Mouse (Mus musculus) megakaryocyte, embryonic 14.5 days (primary cell): Measurements from ENCODE around the gene Ptpre.

Source experiments
- FLI1 ChIP-seq: IDR thresholded peaks from 2 replicates; pipeline ENCODE4 v1.6.1; 2012; ENCODE audit warnings: low read length, inconsistent platforms, mixed read lengths
- GATA1 ChIP-seq: IDR thresholded peaks from 3 replicates; pipeline ENCODE4 v1.6.1; 2012; ENCODE audit warnings: mixed read lengths, low read length, inconsistent platforms, borderline replicate concordance

DNA sequence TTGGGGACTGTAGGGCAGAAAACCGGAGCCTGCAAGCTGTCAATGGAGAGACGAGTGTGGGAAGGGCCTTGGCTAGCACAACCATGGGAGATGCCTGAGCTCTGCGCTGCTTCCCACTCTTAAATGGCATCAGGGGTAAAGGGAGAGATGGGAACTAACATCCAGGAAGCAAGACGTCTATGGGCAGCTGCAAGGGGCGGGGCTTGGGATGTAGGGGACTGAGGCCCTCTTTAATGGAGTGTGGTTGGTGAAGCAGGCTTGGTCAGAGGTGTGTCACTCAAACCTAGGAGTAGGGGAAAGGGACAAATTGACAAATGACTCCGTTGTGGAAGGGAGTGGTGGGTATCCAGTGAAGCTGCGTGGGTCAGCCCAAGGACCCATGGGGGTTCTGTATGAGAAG, 57.4 kb downstream of the Ptpre start:
- TF ChIP-seq GATA1: no peak
- no peak for TF ChIP-seq FLI1
